1 mouse cellular context compared by ENCODE assay signal in the genomic region with DNA sequence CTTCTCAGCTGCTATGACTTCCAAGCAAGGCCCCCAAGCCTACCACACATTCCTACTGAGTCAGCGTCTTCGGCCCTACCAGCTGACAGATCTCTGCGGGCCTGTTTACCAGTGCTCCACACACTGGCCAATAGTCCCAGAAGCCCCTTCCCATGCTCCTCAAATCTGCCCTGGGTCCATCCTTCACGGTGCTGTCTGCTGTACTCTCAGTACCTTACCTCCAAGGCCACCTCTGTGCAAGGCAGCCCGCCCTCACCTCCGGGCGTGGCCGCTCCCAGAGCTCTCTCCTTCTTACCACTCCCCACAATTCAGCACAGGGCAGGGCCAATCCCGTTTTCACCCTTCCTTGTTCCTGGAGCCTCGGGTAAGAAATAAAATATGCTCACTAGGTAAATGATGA.
TF ChIP-seq lines count a peak whose summit lies in the region.

No protein-coding gene starts in this region.

TF ChIP-seq in MEL, 35 proteins besides CTCF, POLR2A, EP300 and RAD21:
- TF ChIP-seq POLR2AphosphoS2 (IDR thresholded peaks at IDR 0.05; ENCODE audit: low read length) (peak; percentile 90), NELFE (IDR thresholded peaks at IDR 0.05; ENCODE audit: low read depth, low read length) (no peak), ETS1 (IDR thresholded peaks at IDR 0.05; ENCODE audit: low read depth, low read length) (no peak)
